Mouse (Mus musculus) stomach, embryonic 14.5 days (tissue): ENCODE results near the gene Casc1. TPM values are rescaled to one million over a fixed set of nuclear protein-coding genes. Genes with fewer than 3 reads are reported as not detected.

Source experiments
- ATAC-seq: fragments of 200-750 bp; cut with Nextera tagmentation; 2 replicates; pipeline ENCODE4 v1.8.0; 2017; ENCODE audit warnings: low read depth, moderate TSS enrichment; ENCODE audit not compliant: insufficient number of reproducible peaks, insufficient read depth, low FRiP score
- H3K27ac ChIP-seq: fragments of 300-500 bp; sonication (generic); 2 replicates; pipeline ENCODE4 v1.5.1; 2014; ENCODE audit warnings: mild to moderate bottlenecking, low read length, moderate library complexity, mixed read lengths
- H3K27me3 ChIP-seq: fragments of 300-500 bp; sonication (generic); 2 replicates; pipeline ENCODE4 v1.6.1; 2014; ENCODE audit warnings: low read length, control low read depth, mixed read lengths; ENCODE audit not compliant: control insufficient read depth, insufficient read depth
- H3K36me3 ChIP-seq: fragments of 300-500 bp; sonication (generic); 2 replicates; pipeline ENCODE4 v1.6.1; 2014; ENCODE audit warnings: mild to moderate bottlenecking, control low read depth, low read length, moderate library complexity, mixed read lengths; ENCODE audit not compliant: control insufficient read depth, insufficient read depth
- H3K4me1 ChIP-seq: fragments of 300-500 bp; sonication (generic); 2 replicates; pipeline ENCODE4 v1.6.1; 2014; ENCODE audit warnings: low read length, control low read depth, mixed read lengths; ENCODE audit not compliant: control insufficient read depth, insufficient read depth
- H3K4me2 ChIP-seq: fragments of 300-500 bp; sonication (generic); replicated peaks from 2 replicates; pipeline ENCODE4 v1.6.1; 2014; ENCODE audit warnings: low read depth, low read length, control low read depth
- H3K4me3 ChIP-seq: fragments of 300-500 bp; sonication (generic); 2 replicates; pipeline ENCODE4 v1.5.1; 2014; ENCODE audit warnings: low read depth, low read length, control low read depth
- H3K9ac ChIP-seq: fragments of 300-500 bp; sonication (generic); replicated peaks from 2 replicates; pipeline ENCODE4 v1.6.1; 2014; ENCODE audit warnings: low read depth, mild to moderate bottlenecking, control low read depth, low read length, moderate library complexity, mixed read lengths
- H3K9me3 ChIP-seq: fragments of 300-500 bp; sonication (generic); 2 replicates; pipeline ENCODE4 v1.6.1; 2016; ENCODE audit warnings: low read depth, low read length, control low read depth; ENCODE audit not compliant: control insufficient read depth
- WGBS: fragments of 180-500 bp; shearing (Covaris S2); extraction: QIAGEN DNeasy Blood & Tissue Kit; methylation state at CpG from one replicate; pipeline ENCODE4 v1.1.7; 2014; 5-methylcytosine and 5-hydroxymethylcytosine counted together
- polyA plus RNA-seq: library from polyadenylated mRNA; unstranded; fragments of >200 nt; fragmentation: Nextera tagmentation; extraction: Ambion mirVana; gene quantifications from 2 replicates; pipeline ENCODE4 v1.2.1, GENCODE M21; 2014

Casc1 gene
- polyA plus RNA-seq, 1 experiment from 2014 or later = 0.74 TPM

GRCm38 (mm10) chr6:145125591-145126113 is 85.2 kb downstream of the Casc1 start:
- Histone ChIP-seq H3K9ac (no peak overlapping the region), H3K4me3 (no peak overlapping the region), H3K27me3 (no peaks in the 10 kb centered on the region), H3K4me2 (no peak overlapping the region), H3K9me3 (0 out of 2 replicates have a peak, but pooled peaks cover 3% of the 10 kb centered on the region), H3K4me1 (no peaks in the 10 kb centered on the region; the same call in 1 of the 2 replicates), H3K36me3 (no peaks in the 10 kb centered on the region), H3K27ac (no peak overlapping the region)
- ATAC-seq = no peak
- WGBS = 54% methylated on average over 7 of the region's 7 CpGs

Other genes with a start within 250 kb of the Casc1 start
- gene Bcat1, start 134.8 kb downstream of the Casc1 start, polyA plus RNA-seq = 10.9 and 11.8 TPM in 2 replicates
- 6.2 and 6.5 TPM in 2 replicates for gene Lrmp, start 95.4 kb downstream of the Casc1 start, polyA plus RNA-seq
- 30.3 and 34.6 TPM in 2 replicates for gene Etfrf1, start 129 bp upstream of the Casc1 start, polyA plus RNA-seq
- 81.1 and 87.9 TPM in 2 replicates for gene Kras, start 39.2 kb upstream of the Casc1 start, polyA plus RNA-seq